Mouse (Mus musculus): ENCODE measurements around the gene Il2ra. TPM values are rescaled to one million over a fixed set of nuclear protein-coding genes. Genes with fewer than 3 reads are reported as not detected.
A peak's percentile ranks its signal among the peaks of the same experiment; 100 is the strongest.
"Not testable (repeated sequence)": the region's sequence is repeated elsewhere in the genome, so short reads cannot be mapped to it uniquely, and the experiment has no call there.

Gene Il2ra
- total RNA-seq, 2 experiments from 2014 or later, result 0.64 to 1.0 TPM

DNA sequence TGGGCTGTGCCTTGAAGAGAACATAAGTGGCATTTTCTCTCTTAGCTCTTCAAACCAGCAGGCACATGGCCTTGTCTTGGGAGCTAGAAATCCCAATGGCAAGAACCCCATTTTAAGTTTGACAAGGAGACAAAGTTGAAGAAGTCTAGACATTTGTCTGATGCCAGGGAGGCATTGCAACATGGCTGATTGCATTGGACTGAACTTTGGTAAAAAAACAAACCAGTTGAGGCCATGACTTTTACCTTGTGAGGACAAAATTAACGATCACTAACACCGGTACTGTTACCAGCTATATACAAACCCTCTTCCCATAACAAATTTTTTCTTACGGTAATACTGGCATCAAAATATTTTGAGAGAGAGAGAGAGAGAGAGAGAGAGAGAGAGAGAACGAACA, 50.7 kb downstream of the Il2ra start:
- intact Hi-C loops (cut with DNase I), result no loop called here
- DNase-seq (ENCODE audit: low spot score), result no peak

DNA sequence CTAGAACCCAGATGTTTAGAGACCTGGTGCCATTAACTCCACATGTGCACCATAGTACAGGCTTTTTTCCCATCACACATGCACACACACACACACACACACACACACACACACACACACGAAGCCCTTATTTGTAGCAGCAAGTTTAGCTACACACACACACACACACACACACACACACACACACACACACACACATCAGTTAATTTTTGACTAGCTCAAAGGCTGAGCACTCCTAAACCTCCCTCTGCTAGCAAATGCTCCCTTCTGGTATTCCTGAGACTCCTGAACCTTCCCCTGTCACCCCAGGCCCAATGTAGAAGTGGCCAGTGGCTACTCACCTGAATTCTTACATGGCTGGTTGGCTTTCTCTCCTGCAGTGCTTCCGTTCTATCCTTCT, 51.5 kb downstream of the Il2ra start:
- DNase-seq (ENCODE audit: low spot score), result no peak
- intact Hi-C loops (cut with DNase I), result no loop called here

DNA sequence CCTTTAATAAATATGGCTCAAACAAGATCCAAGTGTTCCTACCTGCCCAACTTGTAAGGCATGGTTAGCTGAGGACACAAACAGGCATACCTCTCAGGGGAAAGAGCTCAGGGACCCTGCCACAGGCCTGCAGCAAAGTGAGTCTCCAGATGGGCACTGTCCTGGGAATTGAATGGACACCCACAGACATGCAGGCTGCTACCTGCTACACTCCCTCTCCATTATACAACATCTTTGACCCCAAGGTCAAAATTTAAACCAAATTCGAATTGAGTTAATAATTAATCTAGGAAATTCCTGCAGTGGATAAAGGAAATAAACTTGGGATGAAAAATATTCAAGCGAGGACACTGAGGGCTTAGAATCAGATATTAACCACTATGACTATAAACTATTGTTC, 53.3 kb downstream of the Il2ra start:
- intact Hi-C loops (cut with DNase I), result no loop called here
- DNase-seq (ENCODE audit: low spot score), result no peak

DNA sequence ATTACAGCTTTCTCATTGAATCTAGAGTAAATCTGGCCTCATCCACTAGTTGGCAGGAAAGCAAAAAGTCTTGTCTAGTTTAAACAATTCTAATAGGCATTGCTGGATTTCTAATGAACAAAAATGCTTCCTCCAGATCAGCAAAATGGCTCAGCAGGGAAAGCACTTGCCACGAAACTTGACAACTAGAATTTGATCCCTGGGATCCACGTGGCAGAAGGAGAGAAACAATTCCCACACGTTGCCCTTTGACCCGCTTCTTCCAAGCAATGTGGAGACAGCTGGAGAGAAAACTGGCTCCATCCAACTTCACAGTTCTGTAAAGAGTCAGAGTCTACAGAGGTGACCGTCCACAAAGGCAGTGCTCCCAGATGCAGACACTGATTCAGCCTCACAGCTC, 56.4 kb downstream of the Il2ra start:
- intact Hi-C loops (cut with DNase I), result no loop called here
- DNase-seq (ENCODE audit: low spot score), result no peak

DNA sequence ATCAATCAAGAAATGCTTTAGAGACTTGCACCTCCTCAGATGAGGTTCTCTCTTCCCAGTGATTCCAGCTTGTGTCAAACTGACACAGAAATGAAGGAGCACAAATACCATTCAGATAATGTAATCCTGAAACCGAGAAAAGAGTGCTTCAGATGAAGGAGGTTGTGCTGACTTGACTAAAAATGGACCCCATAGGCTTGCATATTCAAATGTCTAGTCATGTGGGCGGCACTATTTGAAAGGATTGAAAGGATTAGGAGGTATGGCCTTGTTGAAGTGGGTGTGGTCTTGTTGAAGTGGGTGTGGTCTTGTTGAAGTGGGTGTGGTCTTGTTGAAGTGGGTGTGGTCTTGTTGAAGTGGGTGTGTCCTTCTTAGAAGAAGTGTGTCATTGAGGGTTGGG, 57.3 kb downstream of the Il2ra start:
- intact Hi-C loops (cut with DNase I), result no loop called here
- DNase-seq (ENCODE audit: low spot score), result no peak

DNA sequence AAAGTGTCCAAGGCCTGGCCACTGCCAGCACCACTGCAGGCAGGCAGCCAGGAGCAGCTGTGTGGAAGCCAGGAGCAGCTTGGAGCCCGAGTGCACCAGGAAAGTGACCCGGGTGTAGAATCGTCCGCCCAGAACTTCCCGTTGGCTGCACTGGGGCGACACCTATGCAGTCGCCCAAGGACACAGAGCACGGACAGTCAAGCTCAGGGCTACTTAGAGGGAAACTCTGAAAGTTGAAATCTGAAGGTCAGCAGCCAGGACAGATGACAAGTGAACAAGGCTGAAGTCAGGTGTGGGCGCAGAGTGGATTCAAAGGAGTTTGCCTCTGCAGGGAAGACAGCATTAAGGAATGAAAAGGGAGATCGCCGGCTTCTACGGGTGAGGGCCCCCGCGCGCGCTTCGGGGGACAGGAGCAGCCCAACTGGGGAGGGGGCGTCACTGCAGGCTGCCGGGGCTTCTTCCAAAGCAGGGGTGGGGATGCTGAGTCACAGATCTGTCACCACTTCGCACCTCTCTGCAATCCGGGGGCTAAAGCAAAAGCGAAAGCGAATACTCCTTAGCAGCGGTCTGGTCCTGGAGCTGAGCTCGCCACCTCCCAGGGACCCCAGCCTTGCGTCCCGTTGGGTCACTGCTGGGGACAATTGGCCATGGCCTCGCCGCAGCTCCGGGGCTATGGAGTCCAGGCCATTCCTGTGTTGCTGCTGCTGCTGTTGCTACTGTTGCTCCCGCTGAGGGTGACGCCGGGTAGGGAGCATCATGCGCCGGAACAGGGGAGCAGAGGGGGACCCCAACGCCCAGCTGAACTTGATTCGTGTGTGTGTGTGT, 62.8 kb downstream of the Il2ra start, which contains the start of gene Il15ra:
TSS of gene Il15ra (plus strand) at position 90 of the 825 bp plus-strand sequence.
- intact Hi-C loops (cut with DNase I), result loop anchor here (5.0 kb wide), 2 partner anchors 72 to 103 kb away; partner anchors contain the start of genes Ankrd16, Fbh1 and Rbm17
- peak; percentile 74 for DNase-seq (ENCODE audit: low spot score)

DNA sequence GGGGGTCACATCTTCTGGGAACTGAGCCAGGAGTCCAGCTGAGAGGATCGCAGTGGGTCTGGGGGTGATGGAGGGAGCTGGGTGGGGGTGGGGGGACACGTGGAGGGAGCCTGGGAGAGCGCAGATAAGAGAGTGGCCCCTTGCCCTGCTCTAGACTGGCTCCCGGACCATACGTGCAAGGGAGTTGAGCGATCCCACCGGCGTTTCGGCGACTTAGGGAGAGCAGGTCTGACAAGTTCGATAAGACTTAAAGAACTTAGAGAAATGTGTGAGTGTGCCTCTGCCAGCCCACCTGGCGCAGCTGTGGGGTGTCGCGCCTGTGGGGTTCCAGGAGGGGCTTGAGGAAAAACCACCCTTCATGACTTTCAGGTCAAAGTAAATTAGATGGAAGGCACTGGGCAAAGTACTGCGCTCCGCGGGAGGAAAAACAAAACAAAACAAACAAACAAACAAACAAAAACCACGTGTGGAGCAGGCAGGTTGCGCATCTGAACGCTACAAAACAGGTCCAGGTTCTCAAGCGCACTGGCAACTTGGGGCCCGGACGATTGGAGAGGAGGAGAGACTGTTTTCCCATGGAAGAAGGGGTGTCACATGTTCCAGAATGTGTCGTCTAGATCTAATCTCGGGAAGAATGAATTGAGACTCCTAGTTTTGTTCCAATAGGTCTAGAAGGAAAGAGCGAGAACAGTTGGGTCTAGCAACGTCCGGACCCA, 63.6 kb downstream of the Il2ra start:
- intact Hi-C loops (cut with DNase I), result loop anchor here (5.0 kb wide), 2 partner anchors 71 to 104 kb away; partner anchors contain the start of genes Ankrd16, Fbh1 and Rbm17
- DNase-seq (ENCODE audit: low spot score), result no peak

DNA sequence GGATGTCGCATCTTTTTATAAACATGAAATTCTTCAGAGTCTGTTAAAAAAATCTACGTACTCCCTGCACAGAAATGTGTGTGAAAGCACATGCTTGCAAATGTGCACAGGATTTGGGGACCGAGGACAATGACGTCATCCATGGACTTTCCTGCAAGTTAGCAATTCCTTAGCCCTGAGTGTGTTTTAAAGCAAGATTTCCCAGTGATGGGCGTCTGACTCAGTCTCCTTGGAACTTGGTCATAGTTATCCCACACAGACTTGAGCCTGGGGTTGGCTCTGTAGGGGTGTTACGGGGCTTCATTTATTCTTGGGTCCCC, 64.1 kb downstream of the Il2ra start:
- DNase-seq (ENCODE audit: low spot score), result peak; percentile 9

DNA sequence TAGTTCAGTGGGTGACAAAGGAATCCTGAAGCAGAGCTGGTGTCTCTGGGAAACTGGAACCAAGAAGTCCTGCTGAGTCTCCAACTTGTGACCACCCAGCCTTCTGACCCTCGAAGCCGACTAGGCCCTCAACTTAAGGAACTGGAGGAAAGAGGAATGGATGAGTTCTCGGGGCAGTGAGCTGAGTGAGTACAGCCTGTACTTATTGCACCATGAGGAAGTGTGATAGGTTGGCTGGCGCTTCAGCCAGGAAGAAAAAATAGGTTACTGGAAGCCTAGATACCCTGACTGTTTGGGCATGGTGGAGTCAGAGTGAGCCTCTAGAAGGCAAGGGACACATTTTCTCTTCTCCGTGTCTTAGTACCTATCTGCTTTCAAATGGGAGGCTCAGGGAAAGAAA, 65.9 kb downstream of the Il2ra start:
- intact Hi-C loops (cut with DNase I), result loop anchor here (5.0 kb wide), 2 partner anchors 69 to 106 kb away; partner anchors contain the start of genes Ankrd16, Fbh1 and Rbm17
- DNase-seq (ENCODE audit: low spot score), result no peak

More for the DNA sequence above, 64.1 kb downstream of the Il2ra start:
- intact Hi-C loops (cut with DNase I), result loop anchor here (5.0 kb wide), 2 partner anchors 71 to 104 kb away; partner anchors contain the start of genes Ankrd16, Fbh1 and Rbm17

DNA sequence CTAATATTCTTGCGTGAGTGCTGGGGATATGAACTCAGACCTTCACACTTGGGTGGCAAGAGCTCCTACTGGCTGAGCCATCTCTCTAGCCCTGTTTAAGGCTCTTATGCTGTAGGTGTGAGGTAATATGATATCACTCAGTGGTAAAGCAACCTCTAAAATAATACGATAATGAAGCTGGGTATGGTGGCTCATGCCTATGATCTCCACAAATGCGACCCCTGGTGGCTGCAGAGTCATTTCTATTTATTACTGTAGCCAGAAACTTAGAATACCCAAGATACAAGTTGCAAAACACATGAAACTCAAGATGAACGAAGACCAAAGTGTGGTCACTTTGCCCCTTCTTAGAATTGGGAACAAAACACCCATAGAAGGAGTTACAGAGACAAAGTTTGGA, 67.5 kb downstream of the Il2ra start:
- intact Hi-C loops (cut with DNase I); DNase-seq (ENCODE audit: low spot score): not testable (repeated sequence)

DNA sequence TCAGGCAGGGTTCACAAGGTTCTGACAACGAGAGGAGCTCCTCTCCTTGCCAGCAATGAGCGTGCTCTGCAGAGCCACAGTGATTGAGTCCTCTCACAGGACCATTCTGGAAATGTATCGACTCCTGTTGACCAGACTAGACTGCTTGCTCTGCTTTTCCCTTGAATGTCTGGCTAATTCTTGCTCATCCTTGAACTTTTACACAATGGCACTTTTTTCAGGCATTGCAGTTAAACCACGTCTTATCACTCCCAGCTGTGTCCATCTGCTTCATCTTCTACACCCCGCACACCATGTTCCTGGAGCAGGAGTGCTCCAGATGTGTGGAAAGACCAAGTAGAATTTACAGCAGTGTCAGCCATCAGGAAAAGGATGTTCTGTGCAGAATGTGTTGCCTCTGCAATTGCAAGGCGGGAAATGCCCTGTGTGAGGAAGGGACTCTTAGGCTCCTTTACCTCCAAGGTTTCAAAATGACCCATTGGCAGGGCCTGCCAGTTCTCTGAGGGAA, 69.9 kb downstream of the Il2ra start:
- intact Hi-C loops (cut with DNase I), result no loop called here
- DNase-seq (ENCODE audit: low spot score), result no peak

DNA sequence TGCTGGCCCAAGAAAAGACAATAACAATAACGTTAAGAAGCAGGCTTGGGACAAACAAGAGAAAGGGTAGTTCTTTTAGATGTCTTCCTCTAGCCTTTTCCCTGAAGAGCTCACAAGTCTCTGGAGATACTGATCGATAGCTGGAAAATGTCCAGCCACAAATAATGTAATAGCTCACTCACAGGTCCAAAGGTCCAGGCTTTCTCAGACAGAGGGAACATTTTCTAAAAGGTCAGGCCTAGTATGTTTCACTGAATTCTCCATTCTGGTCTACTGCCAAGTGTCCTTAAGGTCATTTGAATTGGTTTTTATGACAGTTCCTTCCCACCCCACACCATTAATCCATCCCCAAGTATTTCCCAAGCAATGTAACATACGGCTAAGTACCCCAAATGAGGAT, 70.4 kb downstream of the Il2ra start:
- intact Hi-C loops (cut with DNase I), result no loop called here
- DNase-seq (ENCODE audit: low spot score), result no peak

DNA sequence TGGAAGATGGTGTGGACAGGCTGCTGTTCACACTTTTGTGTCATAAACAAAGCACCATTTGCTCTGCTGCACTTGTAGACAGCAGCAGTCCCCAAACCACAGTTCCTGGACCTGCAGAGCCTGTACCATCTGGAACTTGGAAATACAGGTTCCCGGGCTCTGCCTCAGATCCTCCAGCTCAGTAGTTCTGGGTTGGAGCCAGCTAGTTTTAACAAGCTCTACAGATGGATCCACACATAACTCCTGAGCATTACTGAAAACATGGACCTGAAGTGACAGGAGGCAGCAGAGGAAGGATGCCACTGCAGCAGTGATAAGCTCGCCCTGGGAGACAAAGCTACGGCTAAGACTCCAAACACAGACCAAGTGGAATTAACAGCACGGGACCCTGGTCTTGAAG, 71.9 kb downstream of the Il2ra start:
- intact Hi-C loops (cut with DNase I), result no loop called here
- no peak for DNase-seq (ENCODE audit: low spot score)

DNA sequence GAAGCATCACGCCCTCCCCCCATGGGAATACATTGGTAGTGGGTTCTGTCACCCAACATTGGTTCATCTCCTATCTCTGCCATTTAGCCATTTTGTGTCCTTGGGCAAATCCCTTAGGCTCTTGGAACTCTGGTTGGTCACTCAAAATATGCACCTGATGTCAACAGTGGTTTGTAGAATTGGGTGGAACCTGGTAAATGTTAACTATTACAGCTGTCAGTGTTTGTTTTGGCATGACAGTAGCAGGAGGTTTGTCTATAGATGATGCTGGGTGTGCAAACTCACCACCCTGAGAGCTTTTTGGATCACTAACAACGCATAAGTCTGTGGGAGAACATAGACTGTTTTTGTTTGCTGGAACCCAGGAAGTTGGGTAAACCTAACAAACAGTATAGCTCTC, 76.0 kb downstream of the Il2ra start:
- DNase-seq (ENCODE audit: low spot score), result no peak
- intact Hi-C loops (cut with DNase I), result no loop called here

DNA sequence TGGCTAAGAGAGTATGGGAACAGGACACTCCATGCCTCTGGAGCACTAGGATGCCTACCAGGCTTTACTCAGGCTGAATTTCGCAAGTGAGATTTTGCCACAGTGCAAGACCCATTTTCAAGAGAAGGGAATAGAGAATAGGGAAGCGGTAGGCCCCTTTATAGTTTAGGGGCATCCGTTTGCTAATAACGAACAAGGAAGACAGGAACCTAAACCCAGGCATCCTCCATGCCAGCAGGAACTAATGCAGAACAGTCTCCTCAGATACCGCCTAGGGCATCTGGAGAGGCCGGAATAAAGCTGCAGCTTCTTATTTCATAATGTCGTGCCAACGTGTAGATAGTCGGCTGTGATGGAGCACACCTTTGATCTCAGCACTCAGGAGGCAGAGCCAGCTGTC, 80.0 kb downstream of the Il2ra start:
- DNase-seq (ENCODE audit: low spot score), result no peak
- intact Hi-C loops (cut with DNase I), result loop anchor here (5.0 kb wide), 1 partner anchor 50 kb away; no protein-coding TSS in a partner anchor

DNA sequence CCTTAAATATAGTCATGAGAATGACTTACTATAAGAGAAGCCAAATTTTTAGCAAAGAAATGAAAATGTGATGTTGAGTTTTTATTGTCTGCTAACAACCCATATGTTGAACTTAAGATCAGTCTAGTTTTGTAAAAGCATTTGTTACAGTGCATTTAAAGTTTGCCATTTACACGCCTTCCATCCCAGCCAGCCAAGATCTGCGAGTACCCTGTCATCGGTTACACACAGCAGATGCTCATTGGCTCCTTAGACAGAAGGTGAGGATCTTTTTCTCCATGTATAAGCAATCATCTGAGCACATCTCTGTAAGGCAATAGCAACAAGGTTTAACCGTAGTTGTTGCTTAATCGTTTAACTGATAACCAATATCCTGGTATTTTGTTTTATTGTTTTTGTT, 85.0 kb downstream of the Il2ra start:
- intact Hi-C loops (cut with DNase I), result no loop called here
- DNase-seq (ENCODE audit: low spot score), result no peak

DNA sequence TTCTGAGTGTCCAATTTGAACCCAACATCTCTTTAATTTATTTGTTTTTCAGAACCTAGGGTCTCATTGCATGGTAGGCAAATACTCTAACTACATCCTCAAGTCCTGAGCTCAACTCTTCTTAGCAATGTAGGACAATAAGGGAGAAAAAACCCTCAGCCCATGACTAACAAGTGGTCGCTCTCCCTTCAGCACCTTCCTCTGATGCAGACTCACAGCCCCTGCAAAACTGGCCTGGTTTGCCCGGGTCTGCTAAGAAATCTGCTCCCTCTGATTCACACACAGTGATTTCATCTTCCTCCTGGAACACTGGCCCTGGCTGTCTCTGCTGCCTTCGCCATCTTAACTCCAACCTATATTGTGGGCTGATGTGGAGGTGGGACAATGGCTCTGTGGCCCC, 86.5 kb downstream of the Il2ra start:
- intact Hi-C loops (cut with DNase I), result no loop called here
- no peak for DNase-seq (ENCODE audit: low spot score)

DNA sequence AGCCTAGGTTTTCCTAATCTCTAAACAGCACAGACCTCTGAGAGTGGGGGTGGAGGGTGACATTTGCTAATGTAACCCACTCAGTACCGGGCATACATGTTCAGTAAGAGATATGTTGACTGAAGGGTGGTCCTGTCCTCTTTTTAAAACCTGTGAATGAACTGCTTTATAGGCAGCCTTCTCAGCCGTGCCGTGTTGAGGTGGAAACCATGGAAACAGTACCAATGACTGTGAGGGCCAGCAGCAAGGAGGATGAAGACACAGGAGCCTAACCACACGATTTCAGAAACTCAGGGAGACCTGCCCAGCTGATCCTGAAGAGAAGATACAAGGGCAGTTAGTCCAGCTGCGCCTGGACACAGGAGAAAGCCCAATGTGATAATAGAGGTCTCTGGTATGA, 90.4 kb downstream of the Il2ra start:
- no peak for DNase-seq (ENCODE audit: low spot score)
- intact Hi-C loops (cut with DNase I), result no loop called here

DNA sequence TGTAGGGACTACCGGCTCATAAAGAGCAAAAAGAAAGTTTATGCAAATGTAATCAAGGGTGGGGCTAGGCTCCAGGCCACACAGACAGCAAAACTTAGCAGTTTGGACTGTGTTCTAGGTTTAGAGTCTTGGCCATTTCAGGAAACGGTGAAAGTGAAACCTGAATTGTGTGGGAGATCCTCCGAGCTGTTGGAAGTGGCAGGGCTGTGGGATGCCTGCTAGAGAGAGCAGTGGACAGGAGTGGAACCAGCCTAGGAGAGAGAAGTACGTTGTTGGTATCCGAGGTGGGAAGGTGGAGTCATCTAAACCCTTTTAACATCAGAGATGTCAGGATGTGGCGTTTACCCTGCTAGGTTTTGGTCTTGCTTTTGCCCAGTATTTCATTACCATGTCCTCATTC, 93.2 kb downstream of the Il2ra start:
- DNase-seq (ENCODE audit: low spot score), result no peak
- intact Hi-C loops (cut with DNase I), result no loop called here

DNA sequence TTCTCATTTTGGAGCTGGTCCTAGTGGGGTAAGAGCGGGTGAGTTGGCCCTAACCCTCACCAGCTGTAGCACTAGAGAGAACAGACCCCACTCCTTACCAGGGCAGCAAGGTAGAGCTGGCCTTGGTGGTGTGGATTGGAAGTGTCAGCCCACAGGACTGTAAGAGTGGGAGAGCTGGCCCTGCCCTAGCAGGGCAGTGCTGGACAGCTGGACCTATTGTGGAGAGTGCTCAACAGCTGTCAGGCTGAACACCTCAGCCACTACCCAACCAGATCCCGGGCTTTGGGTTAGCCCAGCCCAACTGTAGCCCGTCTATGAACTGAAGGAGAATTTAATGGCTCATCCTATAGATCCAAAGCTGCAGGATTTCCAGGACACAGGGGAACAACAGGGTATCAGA, 96.2 kb downstream of the Il2ra start:
- no peak for DNase-seq (ENCODE audit: low spot score)
- intact Hi-C loops (cut with DNase I), result no loop called here

DNA sequence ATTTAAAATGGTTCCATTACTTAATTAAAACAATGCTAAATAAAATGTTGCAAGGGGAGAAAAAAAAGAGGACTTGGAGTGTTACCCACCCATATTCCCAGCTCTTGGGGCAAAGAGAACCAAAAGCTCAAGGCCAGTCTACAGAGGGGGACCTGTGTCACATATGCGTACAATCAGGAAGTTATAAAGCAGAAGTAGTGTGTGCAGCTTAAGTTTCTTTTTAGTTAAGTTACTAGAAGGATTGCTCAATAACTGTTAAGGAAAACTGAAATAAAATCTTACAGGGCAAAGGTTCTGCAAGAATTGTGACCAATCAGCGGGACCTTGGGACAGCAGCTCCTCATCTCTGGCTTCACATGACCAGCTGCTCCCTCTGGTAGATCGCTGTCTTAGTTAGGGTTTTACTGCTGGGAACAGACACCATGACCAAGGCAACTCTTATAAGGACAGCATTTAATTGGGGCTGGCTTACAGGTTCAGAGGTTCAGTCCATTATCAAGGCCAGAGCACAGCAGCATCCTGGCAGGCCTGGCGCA, 97.0 kb downstream of the Il2ra start:
- intact Hi-C loops (cut with DNase I), result no loop called here
- no peak for DNase-seq (ENCODE audit: low spot score)
